Mouse (Mus musculus): Measurements from ENCODE around the gene Col27a1. TPM values are rescaled to one million over a fixed set of nuclear protein-coding genes. Genes with fewer than 3 reads are reported as not detected.

Gene Col27a1
- total RNA-seq, 2 experiments from 2014 or later = 4.2 to 5.2 TPM

- no peak for DNase-seq (ENCODE audit: low spot score in 2 of 2)
These were observed 8.4 kb downstream of the Col27a1 start for GRCm38 (mm10) chr4:63222246-63222645.

GRCm38 (mm10) chr4:63225373-63225772 is 11.6 kb downstream of the Col27a1 start:
- DNase-seq (ENCODE audit: low spot score in 2 of 2) = no peak

GRCm38 (mm10) chr4:63226164-63226882 is 12.5 kb downstream of the Col27a1 start:
- DNase-seq (ENCODE audit: low spot score in 2 of 2) = no peak

- no peak for DNase-seq (ENCODE audit: low spot score in 2 of 2)
These were observed 13.1 kb downstream of the Col27a1 start for GRCm38 (mm10) chr4:63226883-63227235.

GRCm38 (mm10) chr4:63228943-63229342 is 15.1 kb downstream of the Col27a1 start:
- DNase-seq (ENCODE audit: low spot score in 2 of 2) = peak; percentile 64 to 68

GRCm38 (mm10) chr4:63229991-63230581 is 16.3 kb downstream of the Col27a1 start:
- no peak for DNase-seq (ENCODE audit: low spot score in 2 of 2)

GRCm38 (mm10) chr4:63231121-63231520 is 17.3 kb downstream of the Col27a1 start:
- DNase-seq (ENCODE audit: low spot score in 2 of 2) = no peak

- no peak for DNase-seq (ENCODE audit: low spot score in 2 of 2)
These were observed 18.8 kb downstream of the Col27a1 start for GRCm38 (mm10) chr4:63232542-63233020.

- DNase-seq (ENCODE audit: low spot score in 2 of 2) = peak; percentile 47 to 53
These were observed 20.0 kb downstream of the Col27a1 start for GRCm38 (mm10) chr4:63233557-63234452.

- DNase-seq (ENCODE audit: low spot score in 2 of 2) = no peak
These were observed 21.0 kb downstream of the Col27a1 start for GRCm38 (mm10) chr4:63234852-63235251.

GRCm38 (mm10) chr4:63236235-63236634 is 22.4 kb downstream of the Col27a1 start:
- DNase-seq (ENCODE audit: low spot score in 2 of 2) = no peak

- no peak for DNase-seq (ENCODE audit: low spot score in 2 of 2)
These were observed 23.4 kb downstream of the Col27a1 start for GRCm38 (mm10) chr4:63237225-63237624.

- no peak for DNase-seq (ENCODE audit: low spot score in 2 of 2)
These were observed 24.3 kb downstream of the Col27a1 start for GRCm38 (mm10) chr4:63238141-63238540.

GRCm38 (mm10) chr4:63238722-63239121 is 24.9 kb downstream of the Col27a1 start:
- DNase-seq (ENCODE audit: low spot score in 2 of 2) = no peak

GRCm38 (mm10) chr4:63241031-63241430 is 27.2 kb downstream of the Col27a1 start:
- DNase-seq (ENCODE audit: low spot score in 2 of 2) = no peak

GRCm38 (mm10) chr4:63247991-63248390 is 34.2 kb downstream of the Col27a1 start:
- DNase-seq (ENCODE audit: low spot score in 2 of 2) = no peak

GRCm38 (mm10) chr4:63248951-63249350 is 35.1 kb downstream of the Col27a1 start:
- no peak for DNase-seq (ENCODE audit: low spot score in 2 of 2)

GRCm38 (mm10) chr4:63251760-63252159 is 38.0 kb downstream of the Col27a1 start:
- peak; percentile 16 to 41 for DNase-seq (ENCODE audit: low spot score in 2 of 2)

- peak in 1 of 2 experiments; percentile 14 for DNase-seq (ENCODE audit: low spot score in 2 of 2)
These were observed 39.9 kb downstream of the Col27a1 start for GRCm38 (mm10) chr4:63253716-63254115.

- no peak for DNase-seq (ENCODE audit: low spot score in 2 of 2)
These were observed 40.3 kb downstream of the Col27a1 start for GRCm38 (mm10) chr4:63254151-63254550.

GRCm38 (mm10) chr4:63256371-63256770 is 42.6 kb downstream of the Col27a1 start:
- no peak for DNase-seq (ENCODE audit: low spot score in 2 of 2)

- no peak for DNase-seq (ENCODE audit: low spot score in 2 of 2)
These were observed 43.5 kb downstream of the Col27a1 start for GRCm38 (mm10) chr4:63257346-63257745.
